Mouse (Mus musculus) lung, adult 2 months (tissue): ENCODE data around the gene Olfm2.

Experiments used
- CTCF ChIP-seq: fragments of 200-500 bp; IDR thresholded peaks from 2 replicates; pipeline ENCODE4 v1.5.1; 2011; ENCODE audit warnings: mild to moderate bottlenecking, low read length, control low read depth; ENCODE audit not compliant: insufficient read depth
- POLR2A ChIP-seq: fragments of 200-500 bp; IDR thresholded peaks from 2 replicates; pipeline ENCODE4 v1.6.1; 2011; ENCODE audit warnings: low read depth, mild to moderate bottlenecking, control low read depth, low read length, borderline replicate concordance; ENCODE audit errors: extremely low read depth

- TF ChIP-seq CTCF (no peak), POLR2A (no peak)
Observed at GRCm38 (mm10) chr9:20677892-20678291, 68.3 kb downstream of the Olfm2 start.
